Mouse (Mus musculus) hindlimb bud, embryonic 11.5 days (tissue): ENCODE data around the gene Wars2.

ENCODE experiments used
- DNase-seq: peaks from one replicate; pipeline ENCODE4 v3.0.0-alpha.2; 2012; ENCODE audit warnings: low read depth, low spot score; ENCODE audit errors: extremely low spot score

The Wars2 gene

GRCm38 (mm10) chr3:99184373-99184772 lies 43.5 kb downstream of the Wars2 start:
- no peak for DNase-seq

- DNase-seq, result no peak
Observed at GRCm38 (mm10) chr3:99188097-99188496, 47.2 kb downstream of the Wars2 start.

- no peak for DNase-seq
Observed at GRCm38 (mm10) chr3:99193576-99193975, 52.7 kb downstream of the Wars2 start.

GRCm38 (mm10) chr3:99203331-99203730 lies 62.5 kb downstream of the Wars2 start:
- DNase-seq, result no peak

- no peak for DNase-seq
Observed at GRCm38 (mm10) chr3:99208416-99208815, 67.5 kb downstream of the Wars2 start.

- DNase-seq, result no peak
Observed at GRCm38 (mm10) chr3:99211105-99211698, 70.3 kb downstream of the Wars2 start.

GRCm38 (mm10) chr3:99227807-99228206 lies 86.9 kb downstream of the Wars2 start:
- DNase-seq, result no peak

GRCm38 (mm10) chr3:99233393-99234318 lies 92.8 kb downstream of the Wars2 start:
- no peak for DNase-seq

GRCm38 (mm10) chr3:99234319-99234869 lies 93.5 kb downstream of the Wars2 start:
- DNase-seq, result no peak

- no peak for DNase-seq
Observed at GRCm38 (mm10) chr3:99235116-99235803, 94.4 kb downstream of the Wars2 start.

- DNase-seq, result no peak
Observed at GRCm38 (mm10) chr3:99235804-99236755, 95.2 kb downstream of the Wars2 start.

- no peak for DNase-seq
Observed at GRCm38 (mm10) chr3:99238691-99239090, 97.8 kb downstream of the Wars2 start.

- DNase-seq, result no peak
Observed at GRCm38 (mm10) chr3:99239301-99240045, 98.6 kb downstream of the Wars2 start.

- no peak for DNase-seq
Observed at GRCm38 (mm10) chr3:99240213-99240720, 99.4 kb downstream of the Wars2 start, which contains the start of gene Tbx15. Gene Tbx15 (plus strand): TSS chr3:99240381.

- no peak for DNase-seq
Observed at GRCm38 (mm10) chr3:99240811-99241738, 100.2 kb downstream of the Wars2 start.

GRCm38 (mm10) chr3:99242481-99242880 lies 101.6 kb downstream of the Wars2 start:
- DNase-seq, result no peak

- DNase-seq, result no peak
Observed at GRCm38 (mm10) chr3:99245341-99245740, 104.5 kb downstream of the Wars2 start.

- no peak for DNase-seq
Observed at GRCm38 (mm10) chr3:99246629-99247028, 105.8 kb downstream of the Wars2 start.
